Mouse (Mus musculus) kidney, adult 2 months (tissue): ENCODE data around the gene Pdss2. TPM values are rescaled to one million over a fixed set of nuclear protein-coding genes. Genes with fewer than 3 reads are reported as not detected.
A peak's percentile ranks its signal among the peaks of the same experiment; 100 is the strongest.

Source experiments
- DNase-seq: peaks from one replicate; pipeline ENCODE4 v3.0.0; 2021
- H3K27ac ChIP-seq: fragments of 200-500 bp; 2 replicates; pipeline ENCODE4 v1.5.1; 2012; ENCODE audit warnings: low read depth, low read length, control low read depth, inconsistent platforms; ENCODE audit not compliant: insufficient read depth
- H3K27me3 ChIP-seq: fragments of 200-500 bp; replicated peaks from 2 replicates; pipeline ENCODE4 v1.6.1; 2012; ENCODE audit warnings: mild to moderate bottlenecking, moderate library complexity, low read length, inconsistent platforms; ENCODE audit not compliant: control insufficient read depth, insufficient read depth
- H3K36me3 ChIP-seq: fragments of 200-500 bp; 2 replicates; pipeline ENCODE4 v1.6.1; 2012; ENCODE audit warnings: mild to moderate bottlenecking, moderate library complexity, low read length, inconsistent platforms; ENCODE audit not compliant: control insufficient read depth, insufficient read depth
- H3K4me1 ChIP-seq: fragments of 200-500 bp; 2 replicates; pipeline ENCODE4 v1.6.1; 2011; ENCODE audit warnings: low read length; ENCODE audit not compliant: control insufficient read depth, insufficient read depth
- H3K4me3 ChIP-seq: fragments of 200-500 bp; 2 replicates; pipeline ENCODE4 v1.5.1; 2011; ENCODE audit warnings: mild to moderate bottlenecking, low read depth, low read length, control low read depth; ENCODE audit not compliant: insufficient read depth
- CTCF ChIP-seq: fragments of 200-500 bp; conservative IDR thresholded peaks from 2 replicates; pipeline ENCODE4 v1.5.1; 2011; ENCODE audit warnings: low read depth, mild to moderate bottlenecking, control low read depth, low read length, moderate library complexity, mixed read lengths; ENCODE audit not compliant: insufficient read depth, insufficient read length
- POLR2A ChIP-seq: fragments of 200-500 bp; IDR thresholded peaks from one replicate; pipeline ENCODE4 v1.6.1; 2011; ENCODE audit warnings: low read depth, low read length, control low read depth
- WGBS: fragments of 180-500 bp; shearing (Covaris S2); methylation state at CpG from one replicate; pipeline ENCODE4 v1.1.7; 2018; 5-methylcytosine and 5-hydroxymethylcytosine counted together
- polyA plus RNA-seq: library from polyadenylated mRNA; depleted of rRNA; stranded (reverse); fragments of >200 nt; gene quantifications from 2 replicates; pipeline ENCODE4 v1.2.3, GENCODE M21; 2012

The Pdss2 gene
- polyA plus RNA-seq, 1 experiment = 16.8 TPM

DNA sequence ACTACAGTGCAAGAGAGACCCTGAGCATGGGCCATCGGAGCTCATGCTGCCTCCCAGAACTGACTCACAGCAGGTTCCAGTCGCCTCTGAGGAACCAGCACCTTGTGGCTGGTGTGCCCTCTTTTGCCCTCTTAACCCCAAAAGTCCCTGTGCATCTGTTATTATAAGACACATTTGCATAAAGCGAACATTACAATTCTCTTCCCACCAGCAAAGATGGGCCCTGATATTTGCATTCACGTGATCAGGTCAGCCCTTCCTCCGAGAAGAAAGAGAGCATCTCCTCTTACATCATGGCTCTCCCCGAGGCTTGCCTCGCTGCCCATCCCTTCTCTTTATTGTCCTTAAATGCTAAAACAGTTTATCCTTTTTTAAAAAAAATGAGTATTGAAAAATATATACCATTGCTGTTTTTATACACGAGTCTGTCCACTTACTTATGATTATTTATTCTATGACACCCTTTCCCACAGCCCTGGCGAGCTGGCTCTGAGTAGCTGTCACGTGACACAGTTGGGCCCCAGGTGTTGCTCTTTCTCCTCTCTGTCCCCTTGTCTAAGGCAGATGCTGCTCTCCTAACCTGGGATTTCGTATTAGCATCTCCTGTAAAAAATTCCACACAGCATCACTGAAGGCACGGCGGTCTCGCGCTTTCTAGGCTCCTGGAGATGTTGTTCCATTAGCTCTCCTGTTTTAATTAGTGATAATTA, 200.9 kb downstream of the Pdss2 start:
- Histone ChIP-seq H3K4me1 (no peaks in the 10 kb centered on the region), H3K27ac (no peak overlapping the region), H3K27me3 (no peaks in the 10 kb centered on the region), H3K36me3 (no peaks in the 10 kb centered on the region), H3K4me3 (no peak overlapping the region)
- TF ChIP-seq CTCF = no peak
- TF ChIP-seq POLR2A = no peak
- WGBS = 89% methylated on average over 15 of the region's 15 CpGs
- DNase-seq = no peak

GRCm38 (mm10) chr10:43424545-43424944, 203.3 kb downstream of the Pdss2 start:
- H3K4me1 ChIP-seq = no peaks in the 10 kb centered on the region
- H3K27ac ChIP-seq = no peak overlapping the region
- H3K27me3 ChIP-seq = no peaks in the 10 kb centered on the region
- H3K36me3 ChIP-seq = no peaks in the 10 kb centered on the region
- no peak for TF ChIP-seq CTCF
- TF ChIP-seq POLR2A = no peak
- H3K4me3 ChIP-seq = no peak overlapping the region
- WGBS = 61% methylated on average over 5 of the region's 5 CpGs
- no peak for DNase-seq

DNA sequence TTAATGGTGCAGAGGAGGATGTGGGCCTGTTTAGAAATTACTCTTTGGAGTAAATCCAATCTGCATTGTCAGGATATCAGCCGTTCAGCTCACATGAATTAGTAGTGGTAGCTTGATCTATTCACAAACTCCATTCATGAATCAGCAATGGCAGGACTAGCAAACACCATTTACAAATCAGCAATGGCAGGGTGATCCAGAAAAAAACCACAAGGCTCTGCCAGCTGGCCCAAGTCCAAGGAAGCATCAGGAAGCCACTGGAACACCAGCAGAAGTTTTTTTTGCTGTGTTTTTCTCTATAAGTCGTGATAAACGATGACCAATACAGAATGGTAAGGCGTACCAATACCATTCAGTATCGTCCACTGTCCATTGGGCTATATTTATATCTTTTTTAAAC, 209.3 kb downstream of the Pdss2 start:
- H3K36me3 ChIP-seq = no peaks in the 10 kb centered on the region
- DNase-seq = peak; percentile 48
- H3K4me3 ChIP-seq = no peak overlapping the region
- peaks cover 5% of the 10 kb centered on the region; the same call in 1 of the 2 replicates for H3K4me1 ChIP-seq
- TF ChIP-seq CTCF = no peak
- TF ChIP-seq POLR2A = no peak
- H3K27ac ChIP-seq = no peak overlapping the region
- WGBS = 86% methylated on average over 5 of the region's 5 CpGs
- no peaks in the 10 kb centered on the region for H3K27me3 ChIP-seq

DNA sequence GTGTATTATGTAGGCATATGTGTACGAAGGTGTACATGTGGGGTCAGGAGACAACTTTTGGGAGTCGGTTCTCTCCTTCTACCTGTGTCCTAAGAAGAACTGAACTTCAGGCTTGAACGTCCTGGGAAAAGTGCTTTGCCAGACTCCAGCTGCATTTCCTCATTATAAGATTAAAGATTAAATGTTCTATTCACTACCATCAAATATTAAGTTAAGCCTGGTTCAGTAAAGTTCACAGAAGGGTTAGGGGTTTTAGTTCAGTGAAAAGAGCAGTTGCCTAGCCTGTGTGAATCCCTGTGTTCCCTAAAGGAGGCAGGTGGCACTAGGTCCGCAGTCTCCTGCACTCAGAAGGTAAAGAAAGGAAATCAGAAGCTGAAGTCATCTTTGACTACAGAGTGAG, 213.0 kb downstream of the Pdss2 start:
- Histone ChIP-seq H3K27ac (peak overlapping the region; percentile 68; the same call in 1 of the 2 replicates), H3K27me3 (no peaks in the 10 kb centered on the region), H3K4me3 (no peak overlapping the region), H3K4me1 (peaks cover 6% of the 10 kb centered on the region; the same call in 1 of the 2 replicates), H3K36me3 (no peaks in the 10 kb centered on the region)
- 51% methylated on average over 4 of the region's 4 CpGs for WGBS
- no peak for TF ChIP-seq POLR2A
- no peak for TF ChIP-seq CTCF
- peak; percentile 61 for DNase-seq

GRCm38 (mm10) chr10:43435757-43436156, 214.5 kb downstream of the Pdss2 start:
- no peak overlapping the region for H3K4me3 ChIP-seq
- no peaks in the 10 kb centered on the region for H3K36me3 ChIP-seq
- no peaks in the 10 kb centered on the region for H3K27me3 ChIP-seq
- no peak overlapping the region for H3K27ac ChIP-seq
- DNase-seq = no peak
- H3K4me1 ChIP-seq = peaks cover 14% of the 10 kb centered on the region; the same call in 1 of the 2 replicates
- 95% methylated on average over 3 of the region's 3 CpGs for WGBS
- TF ChIP-seq POLR2A (no peak), CTCF (no peak)

DNA sequence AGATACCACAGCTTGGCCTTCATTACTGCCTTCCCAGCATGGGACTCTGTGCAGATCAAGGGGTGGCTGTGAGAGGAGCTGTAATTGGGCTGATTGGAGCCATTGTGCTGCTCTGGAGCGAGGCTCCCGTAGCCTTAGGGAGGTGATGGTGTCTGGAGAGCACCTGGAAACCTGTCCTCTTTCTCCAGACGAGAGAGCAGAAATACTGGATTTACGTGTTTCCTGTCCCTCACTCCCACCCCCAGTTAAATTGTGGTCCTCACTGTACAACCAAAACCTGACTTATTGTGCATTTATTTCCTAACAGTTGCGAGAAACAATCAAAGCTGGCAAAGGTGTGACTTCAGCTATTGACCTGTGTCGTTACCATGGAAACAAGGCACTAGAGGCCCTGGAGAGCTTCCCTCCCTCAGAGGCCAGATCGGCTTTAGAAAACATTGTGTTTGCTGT, 218.2 kb downstream of the Pdss2 start:
- peak; percentile 38 for DNase-seq
- 55% methylated on average over 7 of the region's 7 CpGs for WGBS
- peaks cover 21% of the 10 kb centered on the region for H3K4me1 ChIP-seq

GRCm38 (mm10) chr10:43440050-43440449, 218.8 kb downstream of the Pdss2 start:
- Histone ChIP-seq H3K27me3 (no peaks in the 10 kb centered on the region), H3K4me3 (no peak overlapping the region), H3K27ac (no peak overlapping the region), H3K36me3 (no peaks in the 10 kb centered on the region), H3K4me1 (peaks cover 18% of the 10 kb centered on the region)
- peak; percentile 82 for DNase-seq
- 26% methylated on average over 13 of the region's 13 CpGs for WGBS
- TF ChIP-seq POLR2A (no peak), CTCF (no peak)

More for the DNA sequence above, 218.2 kb downstream of the Pdss2 start:
- H3K27ac ChIP-seq = no peak overlapping the region
- TF ChIP-seq CTCF (no peak), POLR2A (no peak)
- no peaks in the 10 kb centered on the region for H3K36me3 ChIP-seq
- H3K27me3 ChIP-seq = no peaks in the 10 kb centered on the region
- H3K4me3 ChIP-seq = no peak overlapping the region
